Mouse (Mus musculus) hindbrain, embryonic 15.5 days (tissue): Measurements from ENCODE around the gene Ddx51. TPM values are rescaled to one million over a fixed set of nuclear protein-coding genes. Genes with fewer than 3 reads are reported as not detected.

ENCODE experiments used
- ATAC-seq: fragments of 200-750 bp; cut with Nextera tagmentation; 2 replicates; pipeline ENCODE4 v1.8.0; 2017; ENCODE audit warnings: low read depth, moderate number of reproducible peaks, moderate TSS enrichment; ENCODE audit not compliant: low FRiP score
- H3K27ac ChIP-seq: fragments of 300-500 bp; sonication (generic); replicated peaks from 2 replicates; pipeline ENCODE4 v1.5.1; 2015; ENCODE audit warnings: mild to moderate bottlenecking, inconsistent platforms
- H3K27me3 ChIP-seq: fragments of 300-500 bp; sonication (generic); 2 replicates; pipeline ENCODE4 v1.6.1; 2015; ENCODE audit warnings: control low read depth, inconsistent platforms
- H3K36me3 ChIP-seq: fragments of 300-500 bp; sonication (generic); 2 replicates; pipeline ENCODE4 v1.6.1; 2015; ENCODE audit warnings: control low read depth, inconsistent platforms
- H3K4me1 ChIP-seq: fragments of 300-500 bp; sonication (generic); replicated peaks from 2 replicates; pipeline ENCODE4 v1.6.1; 2015; ENCODE audit warnings: control low read depth, inconsistent platforms
- H3K4me2 ChIP-seq: fragments of 300-500 bp; sonication (generic); 2 replicates; pipeline ENCODE4 v1.6.1; 2015; ENCODE audit warnings: moderate library complexity, mild to moderate bottlenecking, inconsistent platforms
- H3K4me3 ChIP-seq: fragments of 300-500 bp; sonication (generic); 2 replicates; pipeline ENCODE4 v1.5.1; 2015; ENCODE audit warnings: mild to moderate bottlenecking, inconsistent platforms
- H3K9ac ChIP-seq: fragments of 300-500 bp; sonication (generic); 2 replicates; pipeline ENCODE4 v1.6.1; 2015; ENCODE audit warnings: inconsistent platforms
- H3K9me3 ChIP-seq: fragments of 300-500 bp; sonication (generic); 2 replicates; pipeline ENCODE4 v1.6.1; 2016; ENCODE audit warnings: control low read depth, inconsistent platforms
- WGBS: fragments of 180-500 bp; shearing (Covaris S2); methylation state at CpG from one replicate; pipeline ENCODE4 v1.1.7; 2015; 5-methylcytosine and 5-hydroxymethylcytosine counted together
- polyA plus RNA-seq: library from polyadenylated mRNA; unstranded; fragments of >200 nt; fragmentation: Nextera tagmentation; extraction: Ambion mirVana; gene quantifications from 2 replicates; pipeline ENCODE4 v1.2.1, GENCODE M21; 2015

Ddx51 gene
- 18.7 and 19.3 TPM in 2 replicates for polyA plus RNA-seq

DNA sequence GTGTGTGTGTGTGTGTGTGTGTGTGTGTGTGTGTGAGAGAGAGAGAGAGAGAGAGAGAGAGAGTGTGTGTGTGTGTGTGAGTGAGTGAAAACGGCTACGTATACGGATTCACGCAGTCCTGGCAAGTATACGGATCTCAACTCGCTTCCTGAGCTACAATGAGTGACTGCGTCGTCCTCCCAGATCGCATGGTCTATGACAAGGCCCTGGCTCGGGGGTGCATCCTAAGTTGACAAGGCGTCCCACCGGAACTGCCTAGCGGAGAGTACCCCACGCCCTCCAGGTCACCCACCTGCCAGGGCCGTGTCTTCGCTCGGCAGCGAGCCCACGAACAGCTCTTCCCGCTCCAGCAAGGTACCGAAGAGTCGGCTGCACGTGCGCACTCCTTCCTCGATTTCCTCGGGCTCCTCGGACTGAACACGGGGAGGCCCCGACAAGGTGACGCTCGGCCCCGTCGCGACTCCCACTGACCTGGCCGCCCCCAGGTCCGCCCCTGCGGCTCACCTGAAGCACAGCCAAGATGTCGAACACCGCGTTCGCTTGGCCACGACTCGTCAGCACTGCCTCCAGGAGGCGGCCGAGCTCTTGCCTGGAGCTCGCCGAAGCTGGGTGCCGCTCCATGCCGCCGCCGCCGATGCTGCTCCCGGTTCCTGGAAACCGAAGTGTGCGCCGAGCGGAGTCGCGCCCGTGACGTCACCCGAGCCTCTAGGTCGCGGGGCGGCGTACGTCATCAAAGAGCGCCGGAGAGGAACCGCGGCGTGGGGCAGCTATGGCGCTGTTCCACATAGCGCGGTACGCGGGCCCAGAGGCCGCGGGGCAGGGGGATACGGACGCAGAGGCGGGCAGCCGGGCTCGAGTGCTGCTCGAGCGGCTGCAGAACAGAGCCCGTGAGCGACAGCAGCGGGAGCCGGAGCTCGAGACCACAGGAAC, at the start of gene Ddx51, which contains the start of gene Noc4l:
Ddx51 (plus strand) TSS at position 733 of the 930 bp plus-strand sequence.
Noc4l (minus strand) TSS at position 699 of the 930 bp plus-strand sequence.
- WGBS, result 1% methylated on average over 91 of the region's 91 CpGs
- H3K4me1 ChIP-seq, result peaks cover 20% of the 10 kb centered on the region
- peaks cover 68% of the 10 kb centered on the region for H3K36me3 ChIP-seq
- ATAC-seq, result peak; percentile 87
- peak within 1 kb of the TSS; percentile 96 for H3K4me2 ChIP-seq
- peak within 1 kb of the TSS; percentile 56; the same call in 1 of the 2 replicates for H3K27ac ChIP-seq
- no peaks in the 10 kb centered on the region for H3K27me3 ChIP-seq
- no peaks in the 10 kb centered on the region for H3K9me3 ChIP-seq
- H3K9ac ChIP-seq, result peak within 1 kb of the TSS; percentile 75
- peak within 1 kb of the TSS; percentile 97 for H3K4me3 ChIP-seq

- H3K4me2 ChIP-seq, result no peak overlapping the region
- H3K9ac ChIP-seq, result no peak overlapping the region
- peaks cover 9% of the 10 kb centered on the region; the same call in 1 of the 2 replicates for H3K36me3 ChIP-seq
- H3K27me3 ChIP-seq, result no peaks in the 10 kb centered on the region
- no peaks in the 10 kb centered on the region for H3K9me3 ChIP-seq
- H3K27ac ChIP-seq, result no peak overlapping the region
- no peak overlapping the region for H3K4me3 ChIP-seq
- no peak for ATAC-seq
- 93% methylated on average over 2 of the region's 2 CpGs for WGBS
- no peaks in the 10 kb centered on the region for H3K4me1 ChIP-seq
These were observed 48.9 kb upstream of the Ddx51 start for GRCm38 (mm10) chr5:110604311-110604710.

GRCm38 (mm10) chr5:110605531-110606221, 47.6 kb upstream of the Ddx51 start:
- no peak for ATAC-seq
- Histone ChIP-seq H3K36me3 (peaks cover 9% of the 10 kb centered on the region; the same call in 1 of the 2 replicates), H3K9ac (no peak overlapping the region), H3K4me3 (no peak overlapping the region), H3K27me3 (no peaks in the 10 kb centered on the region), H3K9me3 (no peaks in the 10 kb centered on the region), H3K4me1 (no peaks in the 10 kb centered on the region), H3K4me2 (no peak overlapping the region), H3K27ac (no peak overlapping the region)
- WGBS, result 66% methylated on average over 5 of the region's 5 CpGs

GRCm38 (mm10) chr5:110607767-110608166, 45.5 kb upstream of the Ddx51 start:
- WGBS, result 71% methylated on average over 3 of the region's 3 CpGs
- no peak for ATAC-seq
- Histone ChIP-seq H3K9ac (no peak overlapping the region), H3K4me3 (no peak overlapping the region), H3K27me3 (no peaks in the 10 kb centered on the region), H3K36me3 (peaks cover 5% of the 10 kb centered on the region; the same call in 1 of the 2 replicates), H3K4me1 (no peaks in the 10 kb centered on the region), H3K27ac (no peak overlapping the region), H3K9me3 (no peaks in the 10 kb centered on the region), H3K4me2 (no peak overlapping the region)

DNA sequence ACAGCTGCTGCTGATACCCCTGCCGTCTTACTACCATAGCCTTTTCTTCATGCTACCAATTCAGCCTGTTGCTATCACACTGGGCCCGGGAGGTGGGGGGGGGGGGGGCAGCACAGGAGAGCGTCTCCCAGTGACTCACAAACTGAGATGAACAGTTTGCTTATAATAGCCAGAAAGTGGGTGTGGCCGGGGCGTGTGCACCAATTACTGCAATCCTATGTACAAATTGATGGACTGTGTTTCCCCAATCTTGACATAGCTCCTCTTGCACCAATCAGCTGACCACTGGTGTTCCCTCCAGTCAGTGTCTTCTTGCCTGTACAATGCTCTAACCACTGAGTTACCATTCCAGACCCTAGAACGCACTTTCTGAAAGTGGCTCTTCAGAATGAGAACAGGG, 44.9 kb upstream of the Ddx51 start:
- Histone ChIP-seq H3K9ac (no peak overlapping the region), H3K9me3 (no peaks in the 10 kb centered on the region), H3K4me2 (no peak overlapping the region), H3K27ac (no peak overlapping the region), H3K4me3 (no peak overlapping the region), H3K27me3 (no peaks in the 10 kb centered on the region), H3K4me1 (no peaks in the 10 kb centered on the region), H3K36me3 (no peaks in the 10 kb centered on the region)
- no peak for ATAC-seq
- 75% methylated on average over 6 of the region's 6 CpGs for WGBS

GRCm38 (mm10) chr5:110608941-110609340, 44.3 kb upstream of the Ddx51 start:
- 53% methylated on average over 8 of the region's 8 CpGs for WGBS

DNA sequence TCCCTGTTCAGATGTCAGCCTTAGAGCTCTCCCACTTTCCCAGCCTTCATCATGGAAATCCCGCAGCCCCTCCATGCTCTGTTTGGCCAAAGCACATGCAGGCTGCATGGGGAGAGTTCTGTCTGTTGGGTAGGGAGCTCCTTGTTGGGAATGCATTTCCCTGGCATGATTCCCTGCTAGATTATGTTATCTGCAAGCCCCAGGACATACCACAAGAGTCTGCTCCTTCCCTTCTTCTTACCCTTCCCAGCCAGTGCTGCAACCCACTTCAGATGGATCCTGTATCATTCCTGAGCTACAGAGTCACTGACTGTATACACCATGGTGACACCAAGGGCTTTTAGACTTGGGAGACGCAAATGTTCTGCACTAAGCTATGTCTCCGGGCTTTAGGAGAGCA, 43.8 kb upstream of the Ddx51 start:
- 90% methylated on average over 3 of the region's 3 CpGs for WGBS
- H3K4me1 ChIP-seq, result no peaks in the 10 kb centered on the region
- H3K4me3 ChIP-seq, result no peak overlapping the region
- H3K9me3 ChIP-seq, result no peaks in the 10 kb centered on the region
- no peak overlapping the region for H3K9ac ChIP-seq
- ATAC-seq, result no peak
- no peak overlapping the region for H3K27ac ChIP-seq
- H3K27me3 ChIP-seq, result no peaks in the 10 kb centered on the region
- peaks cover 5% of the 10 kb centered on the region; the same call in 1 of the 2 replicates for H3K36me3 ChIP-seq
- H3K4me2 ChIP-seq, result no peak overlapping the region

More at GRCm38 (mm10) chr5:110608941-110609340, 44.3 kb upstream of the Ddx51 start:
- Histone ChIP-seq H3K4me1 (no peaks in the 10 kb centered on the region), H3K9ac (no peak overlapping the region), H3K27ac (no peak overlapping the region), H3K36me3 (peaks cover 2% of the 10 kb centered on the region; the same call in 1 of the 2 replicates), H3K9me3 (no peaks in the 10 kb centered on the region), H3K4me3 (no peak overlapping the region), H3K4me2 (no peak overlapping the region), H3K27me3 (no peaks in the 10 kb centered on the region)
- no peak for ATAC-seq

DNA sequence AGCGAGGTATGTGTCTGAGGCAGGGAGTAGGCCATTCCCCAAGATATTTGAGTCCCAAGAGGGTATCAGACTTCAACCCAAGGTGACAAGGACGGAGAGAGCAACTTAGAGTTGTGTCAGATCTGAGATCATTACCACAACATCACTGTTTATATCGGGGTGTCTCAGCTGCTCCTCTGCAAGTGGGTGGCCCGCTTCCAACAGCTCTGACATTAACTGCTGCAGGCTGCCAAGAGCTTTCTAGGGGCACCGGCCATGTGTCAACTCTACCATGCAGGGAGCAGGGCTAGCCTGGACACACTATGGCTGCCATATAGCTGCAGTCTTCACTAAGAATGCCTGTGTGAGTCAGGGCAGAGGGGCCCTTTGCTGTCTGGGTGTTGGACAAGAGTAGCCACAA, 43.4 kb upstream of the Ddx51 start:
- no peak overlapping the region for H3K4me2 ChIP-seq
- no peak for ATAC-seq
- H3K27me3 ChIP-seq, result no peaks in the 10 kb centered on the region
- no peak overlapping the region for H3K27ac ChIP-seq
- no peaks in the 10 kb centered on the region for H3K9me3 ChIP-seq
- whole genome bisulfite sequencing, result 70% methylated on average over 5 of the region's 5 CpGs
- no peak overlapping the region for H3K9ac ChIP-seq
- no peak overlapping the region for H3K4me3 ChIP-seq
- H3K4me1 ChIP-seq, result no peaks in the 10 kb centered on the region
- H3K36me3 ChIP-seq, result peaks cover 6% of the 10 kb centered on the region; the same call in 1 of the 2 replicates

- Histone ChIP-seq H3K4me2 (no peak overlapping the region), H3K4me1 (no peaks in the 10 kb centered on the region), H3K27ac (no peak overlapping the region), H3K36me3 (peaks cover 10% of the 10 kb centered on the region; the same call in 1 of the 2 replicates), H3K9ac (no peak overlapping the region), H3K27me3 (no peaks in the 10 kb centered on the region), H3K4me3 (no peak overlapping the region), H3K9me3 (no peaks in the 10 kb centered on the region)
- 92% methylated on average over 7 of the region's 7 CpGs for WGBS
- ATAC-seq, result no peak
These were observed 42.8 kb upstream of the Ddx51 start for GRCm38 (mm10) chr5:110610484-110610883.

GRCm38 (mm10) chr5:110611435-110612158, 41.7 kb upstream of the Ddx51 start:
- H3K27ac ChIP-seq, result peak overlapping the region; percentile 30; the same call in 1 of the 2 replicates
- peak; percentile 63; the same call in 1 of the 2 replicates for ATAC-seq
- 69% methylated on average over 5 of the region's 5 CpGs for WGBS

GRCm38 (mm10) chr5:110619226-110619625, 34.0 kb upstream of the Ddx51 start:
- Histone ChIP-seq H3K27ac (no peak overlapping the region), H3K36me3 (peaks cover 14% of the 10 kb centered on the region; the same call in 1 of the 2 replicates), H3K27me3 (no peaks in the 10 kb centered on the region), H3K9me3 (no peaks in the 10 kb centered on the region), H3K4me2 (no peak overlapping the region), H3K4me1 (no peaks in the 10 kb centered on the region), H3K4me3 (no peak overlapping the region), H3K9ac (no peak overlapping the region)
- 89% methylated on average over 6 of the region's 6 CpGs for WGBS
- ATAC-seq, result no peak

More at GRCm38 (mm10) chr5:110611435-110612158, 41.7 kb upstream of the Ddx51 start:
- H3K36me3 ChIP-seq, result peaks cover 10% of the 10 kb centered on the region; the same call in 1 of the 2 replicates
- no peak overlapping the region for H3K4me2 ChIP-seq
- no peaks in the 10 kb centered on the region for H3K9me3 ChIP-seq
- H3K27me3 ChIP-seq, result no peaks in the 10 kb centered on the region
- H3K4me3 ChIP-seq, result no peak overlapping the region
- H3K4me1 ChIP-seq, result no peaks in the 10 kb centered on the region
- H3K9ac ChIP-seq, result 0 out of 2 replicates have a peak overlapping the region, but pooled peaks have one; percentile 7
